Mouse (Mus musculus) stomach, postnatal 0 days (tissue): ENCODE data around the gene Ftl1. TPM values are rescaled to one million over a fixed set of nuclear protein-coding genes. Genes with fewer than 3 reads are reported as not detected.

Source experiments
- ATAC-seq: fragments of 200-750 bp; cut with Nextera tagmentation; 2 replicates; pipeline ENCODE4 v1.8.0; 2017; ENCODE audit not compliant: low FRiP score, low TSS enrichment
- DNase-seq: peaks from one replicate; pipeline ENCODE4 v3.0.0-alpha.2; 2016; ENCODE audit warnings: low spot score
- H3K27ac ChIP-seq: fragments of 300-500 bp; sonication (generic); replicated peaks from 2 replicates; pipeline ENCODE4 v1.5.1; 2014; ENCODE audit warnings: mild to moderate bottlenecking, control low read depth
- H3K27me3 ChIP-seq: fragments of 300-500 bp; sonication (generic); 2 replicates; pipeline ENCODE4 v1.6.1; 2014; ENCODE audit warnings: low read length; ENCODE audit not compliant: control insufficient read depth, insufficient read depth
- H3K36me3 ChIP-seq: fragments of 300-500 bp; sonication (generic); 2 replicates; pipeline ENCODE4 v1.6.1; 2014; ENCODE audit warnings: low read length, mixed read lengths; ENCODE audit not compliant: control insufficient read depth, insufficient read depth
- H3K4me1 ChIP-seq: fragments of 300-500 bp; sonication (generic); replicated peaks from 2 replicates; pipeline ENCODE4 v1.6.1; 2014; ENCODE audit warnings: antibody characterized with exemption; ENCODE audit not compliant: control insufficient read depth, insufficient read depth
- H3K4me2 ChIP-seq: fragments of 300-500 bp; sonication (generic); replicated peaks from 2 replicates; pipeline ENCODE4 v1.6.1; 2014; ENCODE audit warnings: low read depth, mild to moderate bottlenecking, control low read depth, moderate library complexity
- H3K4me3 ChIP-seq: fragments of 300-500 bp; sonication (generic); 2 replicates; pipeline ENCODE4 v1.5.1; 2014; ENCODE audit warnings: low read depth, low read length, control low read depth
- H3K9ac ChIP-seq: fragments of 300-500 bp; sonication (generic); 2 replicates; pipeline ENCODE4 v1.6.1; 2014; ENCODE audit warnings: mild to moderate bottlenecking, low read length, control low read depth, mixed read lengths
- H3K9me3 ChIP-seq: fragments of 300-500 bp; sonication (generic); 2 replicates; pipeline ENCODE4 v1.6.1; 2016; ENCODE audit warnings: low read length; ENCODE audit not compliant: control insufficient read depth
- CTCF ChIP-seq: IDR thresholded peaks from 2 replicates; pipeline ENCODE4 v1.5.1; 2016; ENCODE audit warnings: antibody characterized with exemption, low read depth, mild to moderate bottlenecking, moderate library complexity
- EP300 ChIP-seq: optimal IDR thresholded peaks from 2 replicates; pipeline ENCODE3; 2016; ENCODE audit warnings: antibody characterized with exemption
- WGBS: fragments of 180-500 bp; shearing (Covaris S2); extraction: QIAGEN DNeasy Blood & Tissue Kit; methylation state at CpG from one replicate; pipeline ENCODE4 v1.1.7; 2014; 5-methylcytosine and 5-hydroxymethylcytosine counted together
- polyA plus RNA-seq: library from polyadenylated mRNA; unstranded; fragments of >200 nt; fragmentation: Nextera tagmentation; extraction: Ambion mirVana; gene quantifications from 2 replicates; pipeline ENCODE4 v1.2.1, GENCODE M21; 2015

The Ftl1 gene
- polyA plus RNA-seq, 1 experiment from 2014 or later = 3,760 TPM

DNA sequence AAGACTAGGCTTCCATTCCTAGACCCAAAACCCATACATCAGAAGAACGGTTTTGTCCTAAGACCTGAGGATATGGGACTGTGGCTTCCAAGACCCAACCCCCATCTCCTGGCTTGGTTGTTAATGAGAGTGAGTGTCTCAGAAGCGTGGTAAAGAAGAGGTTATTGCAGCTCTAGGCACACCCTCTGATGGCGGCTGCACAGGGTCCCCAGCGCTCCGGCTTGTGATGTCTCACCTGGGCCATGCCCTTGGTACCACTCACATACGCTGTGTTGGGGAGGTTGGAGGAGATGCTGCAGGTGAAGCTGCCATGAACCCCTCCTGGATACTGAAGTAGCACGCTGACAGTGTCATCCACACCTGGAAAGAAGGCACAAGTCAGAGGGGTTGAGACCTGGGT is 19.1 kb upstream of the Ftl1 start:
- no peak overlapping the region for H3K4me3 ChIP-seq
- DNase-seq (no peak), ATAC-seq (no peak)
- WGBS = 89% methylated on average over 7 of the region's 7 CpGs
- H3K36me3 ChIP-seq = no peaks in the 10 kb centered on the region
- no peak overlapping the region for H3K4me2 ChIP-seq
- no peaks in the 10 kb centered on the region for H3K9me3 ChIP-seq
- no peaks in the 10 kb centered on the region for H3K27me3 ChIP-seq
- H3K9ac ChIP-seq = no peak overlapping the region
- no peak overlapping the region for H3K27ac ChIP-seq
- H3K4me1 ChIP-seq = no peaks in the 10 kb centered on the region
- TF ChIP-seq CTCF (no peak), EP300 (no peak)

- H3K27ac ChIP-seq = no peak overlapping the region
- no peaks in the 10 kb centered on the region for H3K9me3 ChIP-seq
- no peak overlapping the region for H3K9ac ChIP-seq
- H3K27me3 ChIP-seq = no peaks in the 10 kb centered on the region
- WGBS = 6% methylated on average over 3 of the region's 3 CpGs
- no peaks in the 10 kb centered on the region for H3K36me3 ChIP-seq
- H3K4me1 ChIP-seq = no peaks in the 10 kb centered on the region
- no peak for TF ChIP-seq EP300
- TF ChIP-seq CTCF = peak; percentile 91
- DNase-seq (peak; percentile 64), ATAC-seq (peak; percentile 47; the same call in 1 of the 2 replicates)
- no peak overlapping the region for H3K4me3 ChIP-seq
- no peak overlapping the region for H3K4me2 ChIP-seq
These were observed 17.3 kb upstream of the Ftl1 start for GRCm38 (mm10) chr7:45477003-45477402.

- Histone ChIP-seq H3K9ac (no peak overlapping the region), H3K4me2 (no peak overlapping the region), H3K4me3 (no peak overlapping the region), H3K36me3 (no peaks in the 10 kb centered on the region), H3K9me3 (no peaks in the 10 kb centered on the region), H3K27ac (no peak overlapping the region), H3K4me1 (no peaks in the 10 kb centered on the region), H3K27me3 (no peaks in the 10 kb centered on the region)
- TF ChIP-seq EP300 = no peak
- no peak for TF ChIP-seq CTCF
- ATAC-seq (no peak), DNase-seq (no peak)
- 44% methylated on average over 1 of the region's 1 CpGs for WGBS
These were observed 16.8 kb upstream of the Ftl1 start for GRCm38 (mm10) chr7:45476453-45476852.

DNA sequence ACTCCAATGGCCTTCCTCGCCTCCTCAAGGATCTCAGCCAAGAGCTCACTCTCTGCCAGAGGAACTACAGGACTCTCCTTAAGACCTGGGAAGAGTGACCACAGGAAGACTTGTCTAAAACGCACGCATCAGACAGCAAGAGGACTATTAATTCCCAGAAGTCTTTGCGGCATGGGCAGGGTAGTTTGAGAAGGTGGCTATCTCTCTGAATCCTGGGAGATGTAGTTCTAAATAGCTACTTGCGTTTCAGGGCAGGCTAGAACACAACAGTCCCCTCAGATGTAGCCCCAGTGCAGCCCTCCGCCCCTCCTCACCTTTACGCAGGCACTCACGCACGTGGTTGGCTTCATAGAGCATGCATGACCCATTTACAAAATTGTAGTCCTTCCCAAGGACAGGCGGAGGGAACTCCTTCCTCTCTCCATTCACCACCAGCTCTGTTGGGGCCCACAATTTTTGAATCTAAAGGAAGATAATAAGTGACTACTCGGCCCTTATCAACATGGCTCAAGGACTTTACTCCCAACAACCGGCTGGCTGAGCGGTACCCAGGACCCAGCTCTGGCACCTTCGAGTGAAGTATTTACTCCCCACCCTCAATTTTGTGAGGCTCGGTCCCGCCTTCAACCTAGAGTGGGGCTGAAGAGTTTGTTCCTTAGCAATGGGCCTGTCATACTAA is 15.7 kb upstream of the Ftl1 start:
- Histone ChIP-seq H3K9ac (0 out of 2 replicates have a peak overlapping the region, but pooled peaks have one; percentile 32), H3K9me3 (no peaks in the 10 kb centered on the region), H3K27me3 (no peaks in the 10 kb centered on the region), H3K4me1 (no peaks in the 10 kb centered on the region), H3K36me3 (no peaks in the 10 kb centered on the region), H3K4me3 (no peak overlapping the region), H3K27ac (no peak overlapping the region), H3K4me2 (0 out of 2 replicates have a peak overlapping the region, but pooled peaks have one; percentile 15)
- ATAC-seq (peak; percentile 25; the same call in 1 of the 2 replicates), DNase-seq (peak; percentile 41)
- WGBS = 53% methylated on average over 16 of the region's 16 CpGs
- no peak for TF ChIP-seq CTCF
- no peak for TF ChIP-seq EP300

GRCm38 (mm10) chr7:45470869-45471268 is 11.2 kb upstream of the Ftl1 start:
- peak; percentile 90 for TF ChIP-seq CTCF
- no peak for TF ChIP-seq EP300
- no peak overlapping the region for H3K27ac ChIP-seq
- WGBS = 8% methylated on average over 3 of the region's 3 CpGs
- no peaks in the 10 kb centered on the region for H3K9me3 ChIP-seq
- no peak overlapping the region for H3K4me2 ChIP-seq
- peak; percentile 77 for DNase-seq
- H3K4me3 ChIP-seq = no peak overlapping the region
- no peaks in the 10 kb centered on the region for H3K36me3 ChIP-seq
- no peak for ATAC-seq
- peaks cover 2% of the 10 kb centered on the region for H3K4me1 ChIP-seq
- no peak overlapping the region for H3K9ac ChIP-seq
- no peaks in the 10 kb centered on the region for H3K27me3 ChIP-seq

- Histone ChIP-seq H3K4me2 (peak overlapping the region; percentile 87), H3K9me3 (no peaks in the 10 kb centered on the region), H3K9ac (no peak overlapping the region), H3K36me3 (no peaks in the 10 kb centered on the region), H3K4me3 (peak overlapping the region; percentile 76), H3K4me1 (peaks cover 4% of the 10 kb centered on the region), H3K27me3 (no peaks in the 10 kb centered on the region), H3K27ac (no peak overlapping the region)
- 33% methylated on average over 7 of the region's 7 CpGs for WGBS
- ATAC-seq (0 out of 2 replicates have a peak, but pooled peaks have one; percentile 5), DNase-seq (no peak)
- TF ChIP-seq EP300 = no peak
- TF ChIP-seq CTCF = no peak
These were observed 7.5 kb upstream of the Ftl1 start for GRCm38 (mm10) chr7:45467090-45467670.
